Mouse (Mus musculus) lung, embryonic 16.5 days (tissue): ENCODE measurements around the gene Hoxa5. TPM values are rescaled to one million over a fixed set of nuclear protein-coding genes. Genes with fewer than 3 reads are reported as not detected.

ENCODE experiments used
- ATAC-seq: fragments of 200-750 bp; cut with Nextera tagmentation; 2 replicates; pipeline ENCODE4 v1.8.0; 2017; ENCODE audit warnings: low read depth, mild to moderate bottlenecking, moderate library complexity
- H3K27ac ChIP-seq: fragments of 300-500 bp; sonication (generic); 2 replicates; pipeline ENCODE4 v1.5.1; 2014; ENCODE audit warnings: mild to moderate bottlenecking, control low read depth, low read length
- H3K27me3 ChIP-seq: fragments of 300-500 bp; sonication (generic); 2 replicates; pipeline ENCODE4 v1.6.1; 2014; ENCODE audit warnings: low read depth, low read length, mixed read lengths; ENCODE audit not compliant: control insufficient read depth, insufficient read depth
- H3K36me3 ChIP-seq: fragments of 300-500 bp; sonication (generic); 2 replicates; pipeline ENCODE4 v1.6.1; 2014; ENCODE audit warnings: low read length; ENCODE audit not compliant: control insufficient read depth, insufficient read depth
- H3K4me1 ChIP-seq: fragments of 300-500 bp; sonication (generic); replicated peaks from 2 replicates; pipeline ENCODE4 v1.6.1; 2014; ENCODE audit warnings: low read length, mixed read lengths; ENCODE audit not compliant: control insufficient read depth, insufficient read depth
- H3K4me2 ChIP-seq: fragments of 300-500 bp; sonication (generic); 2 replicates; pipeline ENCODE4 v1.6.1; 2014; ENCODE audit warnings: low read depth, low read length, control low read depth
- H3K4me3 ChIP-seq: fragments of 300-500 bp; sonication (generic); 2 replicates; pipeline ENCODE4 v1.5.1; 2014; ENCODE audit warnings: mild to moderate bottlenecking, low read length, control low read depth
- H3K9ac ChIP-seq: fragments of 300-500 bp; sonication (generic); 2 replicates; pipeline ENCODE4 v1.6.1; 2014; ENCODE audit warnings: low read length, control low read depth
- H3K9me3 ChIP-seq: fragments of 300-500 bp; sonication (generic); 2 replicates; pipeline ENCODE4 v1.6.1; 2016; ENCODE audit warnings: low read length; ENCODE audit not compliant: control insufficient read depth
- WGBS: fragments of 180-500 bp; shearing (Covaris S2); extraction: QIAGEN DNeasy Blood & Tissue Kit; methylation state at CpG from one replicate; pipeline ENCODE4 v1.1.7; 2014; 5-methylcytosine and 5-hydroxymethylcytosine counted together
- polyA plus RNA-seq: library from polyadenylated mRNA; unstranded; fragments of >200 nt; fragmentation: Nextera tagmentation; extraction: Ambion mirVana; gene quantifications from 2 replicates; pipeline ENCODE4 v1.2.1, GENCODE M21; 2015

Gene Hoxa5
- polyA plus RNA-seq, 1 experiment from 2014 or later = 36.3 TPM

- WGBS = 6% methylated on average over 40 of the region's 40 CpGs
- Histone ChIP-seq H3K9me3 (no peaks in the 10 kb centered on the region), H3K9ac (peak overlapping the region; percentile 76), H3K27me3 (peaks cover 42% of the 10 kb centered on the region), H3K4me1 (peaks cover 25% of the 10 kb centered on the region), H3K4me2 (peak overlapping the region; percentile 65), H3K4me3 (peak overlapping the region; percentile 35), H3K36me3 (no peaks in the 10 kb centered on the region), H3K27ac (peak overlapping the region; percentile 90)
- peak; percentile 58 for ATAC-seq
Measured at GRCm38 (mm10) chr6:52170166-52170897, 34.1 kb downstream of the Hoxa5 start.

- Histone ChIP-seq H3K4me3 (peak overlapping the region; percentile 35), H3K27ac (peak overlapping the region; percentile 90), H3K27me3 (peaks cover 41% of the 10 kb centered on the region), H3K9ac (peak overlapping the region; percentile 76), H3K36me3 (no peaks in the 10 kb centered on the region), H3K9me3 (no peaks in the 10 kb centered on the region), H3K4me2 (peak overlapping the region; percentile 65), H3K4me1 (peaks cover 25% of the 10 kb centered on the region)
- no peak for ATAC-seq
- WGBS = 17% methylated on average over 16 of the region's 16 CpGs
Measured at GRCm38 (mm10) chr6:52169499-52170165, 34.8 kb downstream of the Hoxa5 start.

DNA sequence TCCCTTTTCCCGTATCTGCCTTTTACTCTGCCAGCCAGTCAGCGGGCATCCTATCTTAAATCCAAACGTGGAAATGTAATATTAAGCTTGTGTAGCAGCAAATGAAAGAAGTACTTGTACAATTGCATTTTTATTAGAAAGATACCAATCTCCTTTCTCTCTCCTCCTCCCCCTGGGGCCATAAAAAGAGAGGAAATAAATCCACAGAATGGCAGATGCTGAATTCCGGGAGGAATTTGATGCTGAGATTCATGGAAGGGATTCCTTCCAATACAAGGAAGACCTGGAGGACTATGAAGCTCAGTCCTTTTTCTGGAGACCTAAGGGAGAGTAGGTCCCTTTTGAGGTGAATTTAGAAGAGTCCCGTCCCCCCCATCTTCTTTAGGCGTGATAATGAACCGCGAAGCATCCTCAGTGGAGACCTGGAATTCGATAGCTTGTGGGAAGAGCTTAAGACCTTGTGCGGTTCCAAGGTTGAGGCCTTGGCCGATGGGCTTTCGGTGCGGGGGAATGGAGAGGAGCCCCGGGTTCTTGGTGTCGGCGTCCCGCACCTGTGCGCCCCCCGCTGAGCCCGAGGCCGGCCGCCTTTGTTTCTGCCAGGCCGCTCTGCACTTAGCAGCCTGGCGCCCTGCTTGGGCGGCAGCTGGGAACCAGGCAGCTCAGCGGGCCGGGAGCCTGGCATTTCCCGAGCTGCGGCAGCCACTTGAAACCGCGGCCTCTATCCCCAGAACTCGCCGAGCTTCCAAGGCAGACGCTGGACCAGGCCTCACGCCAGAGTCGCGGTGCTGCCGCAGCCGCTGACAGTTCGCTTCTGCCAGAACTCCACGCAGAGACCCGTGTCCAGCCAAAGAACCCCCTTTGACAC lies 36.0 kb downstream of the Hoxa5 start:
- Histone ChIP-seq H3K9me3 (no peaks in the 10 kb centered on the region), H3K27me3 (peaks cover 38% of the 10 kb centered on the region), H3K4me3 (peak overlapping the region; percentile 37), H3K27ac (peak overlapping the region; percentile 96), H3K4me2 (peak overlapping the region; percentile 96), H3K36me3 (no peaks in the 10 kb centered on the region), H3K4me1 (peaks cover 25% of the 10 kb centered on the region), H3K9ac (peak overlapping the region; percentile 80)
- ATAC-seq = no peak
- WGBS = 5% methylated on average over 39 of the region's 42 CpGs

- peak overlapping the region; percentile 80 for H3K9ac ChIP-seq
- 15% methylated on average over 14 of the region's 14 CpGs for WGBS
- H3K36me3 ChIP-seq = no peaks in the 10 kb centered on the region
- no peaks in the 10 kb centered on the region for H3K9me3 ChIP-seq
- H3K27ac ChIP-seq = peak overlapping the region; percentile 96
- peak overlapping the region; percentile 37 for H3K4me3 ChIP-seq
- H3K4me1 ChIP-seq = peaks cover 25% of the 10 kb centered on the region
- H3K4me2 ChIP-seq = peak overlapping the region; percentile 96
- no peak for ATAC-seq
- peaks cover 38% of the 10 kb centered on the region for H3K27me3 ChIP-seq
Measured at GRCm38 (mm10) chr6:52167736-52168161, 36.6 kb downstream of the Hoxa5 start.

- peaks cover 20% of the 10 kb centered on the region for H3K4me1 ChIP-seq
- peak overlapping the region; percentile 96 for H3K27ac ChIP-seq
- no peak for ATAC-seq
- 31% methylated on average over 1 of the region's 1 CpGs for WGBS
- peak overlapping the region; percentile 96 for H3K4me2 ChIP-seq
- peaks cover 33% of the 10 kb centered on the region for H3K27me3 ChIP-seq
- H3K36me3 ChIP-seq = no peaks in the 10 kb centered on the region
- peak overlapping the region; percentile 80 for H3K9ac ChIP-seq
- H3K4me3 ChIP-seq = peak overlapping the region; percentile 37
- no peaks in the 10 kb centered on the region for H3K9me3 ChIP-seq
Measured at GRCm38 (mm10) chr6:52167176-52167575, 37.2 kb downstream of the Hoxa5 start.

- no peak for ATAC-seq
- Histone ChIP-seq H3K27ac (peak overlapping the region; percentile 96), H3K9ac (peak overlapping the region; percentile 80), H3K27me3 (peaks cover 29% of the 10 kb centered on the region), H3K4me1 (peaks cover 17% of the 10 kb centered on the region), H3K36me3 (no peaks in the 10 kb centered on the region), H3K4me2 (peak overlapping the region; percentile 96), H3K9me3 (no peaks in the 10 kb centered on the region), H3K4me3 (peak overlapping the region; percentile 37)
- 15% methylated on average over 4 of the region's 4 CpGs for WGBS
Measured at GRCm38 (mm10) chr6:52166431-52167077, 37.8 kb downstream of the Hoxa5 start.

- H3K4me3 ChIP-seq = peak overlapping the region; percentile 58
- no peak for ATAC-seq
- H3K9ac ChIP-seq = peak overlapping the region; percentile 80
- no peaks in the 10 kb centered on the region for H3K9me3 ChIP-seq
- H3K4me2 ChIP-seq = peak overlapping the region; percentile 96
- H3K4me1 ChIP-seq = peaks cover 12% of the 10 kb centered on the region
- no peaks in the 10 kb centered on the region for H3K36me3 ChIP-seq
- peaks cover 24% of the 10 kb centered on the region for H3K27me3 ChIP-seq
- 3% methylated on average over 28 of the region's 28 CpGs for WGBS
- peak overlapping the region; percentile 96 for H3K27ac ChIP-seq
Measured at GRCm38 (mm10) chr6:52165441-52166370, 38.7 kb downstream of the Hoxa5 start.
